Comparison of ENCODE assay signal across 8 mouse cellular contexts in genomic region chr9:107569270-107569669, GRCm38 (mm10). TPM values are rescaled to one million over a fixed set of nuclear protein-coding genes. Genes with fewer than 3 reads are reported as not detected.
DNase-seq lines count a peak whose midpoint lies in the region; ATAC-seq and TF ChIP-seq lines count a peak whose summit lies in the region.

No protein-coding gene starts in this region.

- peaks cover 30% of the 10 kb centered on the region for H3K36me3 ChIP-seq in heart, embryonic 15.5 days
- peaks cover 48% of the 10 kb centered on the region for H3K36me3 ChIP-seq in hindbrain, embryonic 12.5 days
- peaks cover 24% of the 10 kb centered on the region for H3K36me3 ChIP-seq in midbrain, embryonic 11.5 days (ENCODE audit: control insufficient read depth, insufficient read depth, low read length)

- H3K27ac ChIP-seq in heart, embryonic 15.5 days = peak overlapping the region; percentile 89
- peak overlapping the region; percentile 87 for H3K27ac ChIP-seq in hindbrain, embryonic 12.5 days
- peak overlapping the region; percentile 82; the same call in 1 of the 2 replicates for H3K27ac ChIP-seq in midbrain, embryonic 11.5 days (ENCODE audit: low read depth, low read length)

- POLR2A ChIA-PET in Patski (lab: Charles Lee) = interaction anchor here (0.6 to 1.3 kb wide), 4 partner anchors 10 to 166 kb away, joined by 3 to 8 read pairs (median 4); partner anchors contain the start of genes Hyal3 and Ifrd2

- no peak for DNase-seq in heart, postnatal 14 days
- no peak for DNase-seq in Patski (ENCODE audit: low read depth, low spot score)
- no peak for DNase-seq in midbrain, embryonic 11.5 days (ENCODE audit: low spot score, missing footprints)
- DNase-seq in left cerebral cortex, adult 11 months (ENCODE audit: low spot score) = no peak
- no peak for DNase-seq in gastrocnemius, postnatal 25 days
- no peak for DNase-seq in left cerebral cortex, postnatal 14 days (ENCODE audit: low spot score in 2 of 2)

- CTCF ChIA-PET in Patski (lab: Charles Lee) = interaction anchor here (2.0 to 4.3 kb wide), 3 partner anchors 10 to 76 kb away, joined by 5 to 19 read pairs (median 8); partner anchors contain the start of genes Hyal3, Ifrd2 and Naa80

- H3K4me3 ChIP-seq in heart, embryonic 15.5 days = peak overlapping the region; percentile 89
- peak overlapping the region; percentile 81 for H3K4me3 ChIP-seq in hindbrain, embryonic 12.5 days
- H3K4me3 ChIP-seq in midbrain, embryonic 11.5 days (ENCODE audit: low read depth, low read length) = peak overlapping the region; percentile 88

- peaks cover 59% of the 10 kb centered on the region for H3K4me1 ChIP-seq in heart, embryonic 15.5 days (replicated peaks)
- peaks cover 45% of the 10 kb centered on the region for H3K4me1 ChIP-seq in hindbrain, embryonic 12.5 days
- H3K4me1 ChIP-seq in midbrain, embryonic 11.5 days (ENCODE audit: control insufficient read depth, insufficient read depth, low read length) = peaks cover 33% of the 10 kb centered on the region

- in situ Hi-C loops in Patski (cut with MboI; ENCODE audit: low pct_unique_long_range_greater_than_20kb) = no loop called here

- no peak for TF ChIP-seq CTCF in Patski (IDR thresholded peaks at IDR 0.05)

- no peaks in the 10 kb centered on the region for H3K9me3 ChIP-seq in heart, embryonic 15.5 days (replicated peaks)
- no peaks in the 10 kb centered on the region for H3K9me3 ChIP-seq in hindbrain, embryonic 12.5 days (replicated peaks)
- H3K9me3 ChIP-seq in midbrain, embryonic 11.5 days (ENCODE audit: control insufficient read depth, low read length) = no peaks in the 10 kb centered on the region; the same call in 1 of the 2 replicates

- under 1% methylated on average over 23 of the region's 23 CpGs for WGBS in heart, embryonic 15.5 days
- WGBS in hindbrain, embryonic 12.5 days = under 1% methylated on average over 23 of the region's 23 CpGs
- WGBS in midbrain, embryonic 11.5 days = 0% methylated on average over 23 of the region's 23 CpGs

- peak overlapping the region; percentile 81 for H3K9ac ChIP-seq in heart, embryonic 15.5 days
- H3K9ac ChIP-seq in hindbrain, embryonic 12.5 days = peak overlapping the region; percentile 95
- H3K9ac ChIP-seq in midbrain, embryonic 11.5 days (ENCODE audit: low read length) = peak overlapping the region; percentile 95

- intact Hi-C loops in heart, postnatal 14 days (cut with DNase I) = no loop called here
- intact Hi-C loops in left cerebral cortex, postnatal 14 days (cut with DNase I) = no loop called here

- H3K27me3 ChIP-seq in heart, embryonic 15.5 days = no peaks in the 10 kb centered on the region
- no peaks in the 10 kb centered on the region for H3K27me3 ChIP-seq in Patski
- H3K27me3 ChIP-seq in hindbrain, embryonic 12.5 days = no peaks in the 10 kb centered on the region
- H3K27me3 ChIP-seq in midbrain, embryonic 11.5 days (ENCODE audit: control insufficient read depth, insufficient read depth, low read length) = no peaks in the 10 kb centered on the region

- H3K4me2 ChIP-seq in heart, embryonic 15.5 days = peak overlapping the region; percentile 85
- peak overlapping the region; percentile 93 for H3K4me2 ChIP-seq in hindbrain, embryonic 12.5 days (replicated peaks)
- H3K4me2 ChIP-seq in midbrain, embryonic 11.5 days = peak overlapping the region; percentile 60

- peak; percentile 4 for ATAC-seq in heart, embryonic 15.5 days (replicated peaks; ENCODE audit: insufficient number of reproducible peaks, insufficient read depth, low FRiP score, low read depth)
- ATAC-seq in Patski = peak; percentile 13
- ATAC-seq in hindbrain, embryonic 12.5 days (ENCODE audit: low FRiP score) = peak; percentile 56
- peak; percentile 58 for ATAC-seq in midbrain, embryonic 11.5 days (ENCODE audit: low FRiP score)

RNA-seq across cellular contexts. Expression of gene Hyal2, which starts 1.5 kb away (rescaled TPM):
- 72.2 and 89.3 TPM in 2 replicates for polyA plus RNA-seq in heart, embryonic 15.5 days (2015; fragmentation: Nextera tagmentation; extraction: Ambion mirVana)
- 10 to 100 TPM; 35.8 to 43.1 TPM for total RNA-seq in heart, postnatal 14 days (2021)
- polyA plus RNA-seq in Patski (2021) = 34.4 TPM
- 105 and 109 TPM in 2 replicates for polyA plus RNA-seq in hindbrain, embryonic 12.5 days (2016; fragmentation: Nextera tagmentation; extraction: Ambion mirVana)
- polyA plus RNA-seq in midbrain, embryonic 11.5 days (2014; fragmentation: Nextera tagmentation; extraction: Ambion mirVana) = 129 and 132 TPM in 2 replicates
- total RNA-seq in gastrocnemius, postnatal 25 days (2021) = 10 to 100 TPM; 12.0 to 15.2 TPM
- total RNA-seq in left cerebral cortex, postnatal 14 days (2021) = 10 to 100 TPM; 13.0 to 16.2 TPM

RNA-seq across cellular contexts. Expression of gene Tusc2, which starts 6.2 kb away (rescaled TPM):
- 41.4 and 43.0 TPM in 2 replicates for polyA plus RNA-seq in heart, embryonic 15.5 days (2015; fragmentation: Nextera tagmentation; extraction: Ambion mirVana)
- total RNA-seq in heart, postnatal 14 days (2021) = 10 to 100 TPM; 27.5 to 27.9 TPM
- polyA plus RNA-seq in Patski (2021) = 30.1 TPM
- 84.8 and 87.0 TPM in 2 replicates for polyA plus RNA-seq in hindbrain, embryonic 12.5 days (2016; fragmentation: Nextera tagmentation; extraction: Ambion mirVana)
- 94.5 and 94.6 TPM in 2 replicates for polyA plus RNA-seq in midbrain, embryonic 11.5 days (2014; fragmentation: Nextera tagmentation; extraction: Ambion mirVana)
- total RNA-seq in gastrocnemius, postnatal 25 days (2021) = 10 to 100 TPM; 30.5 to 31.1 TPM
- 10 to 100 TPM; 77.2 to 79.0 TPM for total RNA-seq in left cerebral cortex, postnatal 14 days (2021)

RNA-seq across cellular contexts. Expression of gene Hyal1, which starts 7.5 kb away (rescaled TPM):
- 8.3 and 9.1 TPM in 2 replicates for polyA plus RNA-seq in heart, embryonic 15.5 days (2015; fragmentation: Nextera tagmentation; extraction: Ambion mirVana)
- 1 to 10 TPM; 3.9 to 5.2 TPM for total RNA-seq in heart, postnatal 14 days (2021)
- 1.2 TPM for polyA plus RNA-seq in Patski (2021)
- 8.1 and 9.6 TPM in 2 replicates for polyA plus RNA-seq in hindbrain, embryonic 12.5 days (2016; fragmentation: Nextera tagmentation; extraction: Ambion mirVana)
- polyA plus RNA-seq in midbrain, embryonic 11.5 days (2014; fragmentation: Nextera tagmentation; extraction: Ambion mirVana) = 3.9 and 4.8 TPM in 2 replicates
- 1 to 10 TPM; 2.2 to 2.3 TPM for total RNA-seq in gastrocnemius, postnatal 25 days (2021)
- total RNA-seq in left cerebral cortex, postnatal 14 days (2021) = 1 to 10 TPM; 4.9 to 6.3 TPM

RNA-seq across cellular contexts. Expression of gene Naa80, which starts 9.4 kb away (rescaled TPM):
- 13.4 and 17.2 TPM in 2 replicates for polyA plus RNA-seq in heart, embryonic 15.5 days (2015; fragmentation: Nextera tagmentation; extraction: Ambion mirVana)
- 10 to 100 TPM; 15.5 to 16.6 TPM for total RNA-seq in heart, postnatal 14 days (2021)
- 11.3 TPM for polyA plus RNA-seq in Patski (2021)
- 13.5 and 15.0 TPM in 2 replicates for polyA plus RNA-seq in hindbrain, embryonic 12.5 days (2016; fragmentation: Nextera tagmentation; extraction: Ambion mirVana)
- 8.4 and 11.1 TPM in 2 replicates for polyA plus RNA-seq in midbrain, embryonic 11.5 days (2014; fragmentation: Nextera tagmentation; extraction: Ambion mirVana)
- 10 to 100 TPM; 10.4 to 13.4 TPM for total RNA-seq in gastrocnemius, postnatal 25 days (2021)
- total RNA-seq in left cerebral cortex, postnatal 14 days (2021) = 1 to 10 TPM; 8.7 TPM

RNA-seq across cellular contexts. Expression of gene Hyal3, which starts 11.3 kb away (rescaled TPM):
- polyA plus RNA-seq in heart, embryonic 15.5 days (2015; fragmentation: Nextera tagmentation; extraction: Ambion mirVana) = 0.68 and 0.82 TPM in 2 replicates
- under 1 TPM; 0.31 to 0.49 TPM for total RNA-seq in heart, postnatal 14 days (2021)
- polyA plus RNA-seq in Patski (2021) = 1.1 TPM
- polyA plus RNA-seq in hindbrain, embryonic 12.5 days (2016; fragmentation: Nextera tagmentation; extraction: Ambion mirVana) = 1.2 and 1.4 TPM in 2 replicates
- polyA plus RNA-seq in midbrain, embryonic 11.5 days (2014; fragmentation: Nextera tagmentation; extraction: Ambion mirVana) = 0.33 and 0.47 TPM in 2 replicates
- under 1 TPM; 0.38 to 0.72 TPM for total RNA-seq in gastrocnemius, postnatal 25 days (2021)
- total RNA-seq in left cerebral cortex, postnatal 14 days (2021) = 1 to 10 TPM in 1 of 2 experiments, under 1 TPM in 1; 0.78 to 1.4 TPM

Comparison
In these comparisons a context has a peak if more than half of its experiments do, and no peak if none do; other contexts are left out.
1. ATAC-seq: peak in every context shown above with its lines; median percentile 58 in midbrain, embryonic 11.5 days; 56 in hindbrain, embryonic 12.5 days; 13 in Patski; 4 in heart, embryonic 15.5 days.